Mouse (Mus musculus): Measurements from ENCODE around the gene Tnpo1.

Gene Tnpo1

GRCm38 (mm10) chr13:98924897-98925485 is 1.2 kb downstream of the Tnpo1 start:
- DNase-seq (ENCODE audit: extremely low spot score) = peak; percentile 35

GRCm38 (mm10) chr13:98922806-98923205 is 3.4 kb downstream of the Tnpo1 start:
- DNase-seq (ENCODE audit: extremely low spot score) = no peak

- DNase-seq (ENCODE audit: extremely low spot score) = no peak
Measured at GRCm38 (mm10) chr13:98921276-98921675, 4.9 kb downstream of the Tnpo1 start.

- no peak for DNase-seq (ENCODE audit: extremely low spot score)
Measured at GRCm38 (mm10) chr13:98920300-98920699, 5.9 kb downstream of the Tnpo1 start.

GRCm38 (mm10) chr13:98919695-98920094 is 6.5 kb downstream of the Tnpo1 start:
- no peak for DNase-seq (ENCODE audit: extremely low spot score)

- no peak for DNase-seq (ENCODE audit: extremely low spot score)
Measured at GRCm38 (mm10) chr13:98917851-98918250, 8.3 kb downstream of the Tnpo1 start.

- no peak for DNase-seq (ENCODE audit: extremely low spot score)
Measured at GRCm38 (mm10) chr13:98915591-98915990, 10.6 kb downstream of the Tnpo1 start.

- DNase-seq (ENCODE audit: extremely low spot score) = no peak
Measured at GRCm38 (mm10) chr13:98914844-98915212, 11.4 kb downstream of the Tnpo1 start.

- no peak for DNase-seq (ENCODE audit: extremely low spot score)
Measured at GRCm38 (mm10) chr13:98914010-98914843, 12.0 kb downstream of the Tnpo1 start.

- DNase-seq (ENCODE audit: extremely low spot score) = no peak
Measured at GRCm38 (mm10) chr13:98913196-98913595, 13.0 kb downstream of the Tnpo1 start.

- DNase-seq (ENCODE audit: extremely low spot score) = no peak
Measured at GRCm38 (mm10) chr13:98912602-98913001, 13.6 kb downstream of the Tnpo1 start.

GRCm38 (mm10) chr13:98910801-98911200 is 15.4 kb downstream of the Tnpo1 start:
- no peak for DNase-seq (ENCODE audit: extremely low spot score)

GRCm38 (mm10) chr13:98904608-98905007 is 21.6 kb downstream of the Tnpo1 start:
- DNase-seq (ENCODE audit: extremely low spot score) = no peak

- DNase-seq (ENCODE audit: extremely low spot score) = no peak
Measured at GRCm38 (mm10) chr13:98902366-98903025, 23.7 kb downstream of the Tnpo1 start.

- no peak for DNase-seq (ENCODE audit: extremely low spot score)
Measured at GRCm38 (mm10) chr13:98899550-98899949, 26.6 kb downstream of the Tnpo1 start.

- no peak for DNase-seq (ENCODE audit: extremely low spot score)
Measured at GRCm38 (mm10) chr13:98897577-98897976, 28.6 kb downstream of the Tnpo1 start.

- DNase-seq (ENCODE audit: extremely low spot score) = no peak
Measured at GRCm38 (mm10) chr13:98896434-98897126, 29.6 kb downstream of the Tnpo1 start.

GRCm38 (mm10) chr13:98896013-98896412 is 30.2 kb downstream of the Tnpo1 start:
- no peak for DNase-seq (ENCODE audit: extremely low spot score)

- no peak for DNase-seq (ENCODE audit: extremely low spot score)
Measured at GRCm38 (mm10) chr13:98894900-98895299, 31.3 kb downstream of the Tnpo1 start.

- no peak for DNase-seq (ENCODE audit: extremely low spot score)
Measured at GRCm38 (mm10) chr13:98891443-98891842, 34.7 kb downstream of the Tnpo1 start.

GRCm38 (mm10) chr13:98890871-98891219 is 35.3 kb downstream of the Tnpo1 start:
- DNase-seq (ENCODE audit: extremely low spot score) = peak; percentile 89

- DNase-seq (ENCODE audit: extremely low spot score) = peak; percentile 62
Measured at GRCm38 (mm10) chr13:98890137-98890870, 35.9 kb downstream of the Tnpo1 start.

Measured in embryo, embryonic 9.5 days (tissue).